Mouse (Mus musculus) forelimb bud, embryonic 11.5 days (tissue): Measurements from ENCODE around the gene Plekho2.

Source experiments
- DNase-seq: peaks from one replicate; pipeline ENCODE4 v3.0.0-alpha.2; 2012; ENCODE audit warnings: low read depth, low spot score

The Plekho2 gene

GRCm38 (mm10) chr9:65555001-65555405 lies 24.8 kb downstream of the Plekho2 start:
- DNase-seq = peak; percentile 34

DNA sequence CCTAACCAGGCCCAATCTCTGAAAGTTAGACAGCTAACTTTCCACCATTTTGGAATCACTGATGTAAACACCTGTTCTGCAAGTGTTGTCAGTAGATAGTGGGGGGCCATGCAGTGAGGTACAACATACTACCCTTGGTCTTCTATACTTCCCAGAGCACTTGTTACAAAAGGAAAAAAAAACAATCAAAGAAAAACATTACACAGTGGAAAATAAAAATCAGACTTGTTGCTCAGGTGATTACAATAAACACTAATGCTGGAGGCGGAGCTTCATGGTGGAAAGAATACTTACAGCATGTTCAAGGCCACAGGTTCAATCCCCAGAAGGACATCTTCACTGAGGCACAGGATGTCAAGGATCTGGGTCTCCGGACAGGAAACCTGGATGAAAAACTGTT lies 27.1 kb downstream of the Plekho2 start:
- DNase-seq = no peak

DNA sequence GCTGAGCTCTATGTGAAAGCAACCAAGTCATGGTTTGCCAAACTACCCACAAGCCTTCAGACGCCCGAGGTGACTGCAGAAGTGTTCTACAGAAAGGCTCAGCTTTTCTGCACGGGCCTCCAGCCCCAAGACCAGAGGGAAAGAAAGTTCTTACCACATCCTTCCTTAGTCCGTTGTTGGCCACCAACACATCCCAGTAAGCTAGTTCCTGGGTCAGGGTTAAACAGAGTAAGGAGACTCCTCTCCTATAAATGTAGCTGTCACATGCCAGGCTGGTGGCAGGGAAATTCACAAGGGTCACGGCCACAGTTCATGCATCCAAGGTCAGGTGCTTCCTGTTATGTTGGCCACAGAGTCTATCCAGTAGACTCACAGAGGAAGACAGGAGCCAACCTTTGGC lies 27.7 kb downstream of the Plekho2 start:
- DNase-seq = no peak

DNA sequence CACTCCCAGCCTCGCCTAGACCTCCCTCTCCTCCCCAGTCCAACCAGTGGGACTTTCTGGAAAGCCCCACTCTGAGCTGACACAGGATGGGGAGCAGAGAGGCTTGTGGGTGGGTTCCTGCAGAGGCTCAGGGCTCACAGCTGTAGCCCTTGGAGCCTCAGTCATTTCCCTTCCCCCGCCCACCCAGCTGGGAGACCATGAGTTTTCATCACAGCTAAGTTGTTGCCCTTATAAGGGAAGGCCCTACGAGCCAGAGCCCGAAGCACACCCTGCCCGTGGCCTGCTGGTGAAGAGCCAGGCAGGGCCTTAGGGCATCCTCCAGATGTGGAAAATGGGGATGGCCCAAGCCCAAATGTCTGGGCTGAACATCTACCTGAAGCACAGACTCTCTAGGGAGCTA lies 28.8 kb downstream of the Plekho2 start:
- peak; percentile 64 for DNase-seq

DNA sequence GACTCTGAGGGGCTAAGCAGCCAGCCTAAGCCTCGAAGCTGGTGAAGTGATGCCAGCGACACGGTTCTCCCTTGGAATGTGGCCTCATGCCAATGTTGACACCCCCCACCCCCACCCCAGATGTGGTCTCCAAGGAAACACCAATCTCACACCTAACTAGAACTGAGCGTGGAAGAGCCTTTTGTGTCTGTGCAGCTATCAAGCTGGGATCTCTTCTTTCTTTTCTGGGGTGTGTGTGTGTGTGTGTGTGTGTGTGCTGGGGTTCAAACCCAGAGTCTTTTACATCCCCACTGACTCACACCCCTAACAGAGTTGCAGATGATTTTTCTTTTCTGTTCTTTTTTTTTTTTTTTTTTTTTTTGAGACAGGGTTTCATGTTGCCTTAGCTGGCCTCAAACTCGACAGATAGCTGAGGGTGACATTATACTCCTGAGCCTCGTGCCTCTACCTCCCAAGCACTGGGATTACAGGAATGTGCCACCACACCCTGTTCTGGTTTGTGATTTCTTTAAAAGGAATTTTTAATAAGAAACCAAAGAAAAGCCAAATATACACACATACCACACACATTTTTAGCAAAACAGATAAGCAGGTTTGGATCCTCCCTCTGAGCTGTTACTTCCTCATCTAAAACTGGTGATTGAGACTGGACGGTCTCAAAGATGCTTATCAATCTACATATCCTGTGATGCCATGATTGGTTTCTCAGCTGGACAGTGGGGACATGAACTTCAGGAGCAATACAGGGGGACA lies 29.6 kb downstream of the Plekho2 start:
- no peak for DNase-seq

GRCm38 (mm10) chr9:65549643-65550042 lies 30.2 kb downstream of the Plekho2 start:
- no peak for DNase-seq

DNA sequence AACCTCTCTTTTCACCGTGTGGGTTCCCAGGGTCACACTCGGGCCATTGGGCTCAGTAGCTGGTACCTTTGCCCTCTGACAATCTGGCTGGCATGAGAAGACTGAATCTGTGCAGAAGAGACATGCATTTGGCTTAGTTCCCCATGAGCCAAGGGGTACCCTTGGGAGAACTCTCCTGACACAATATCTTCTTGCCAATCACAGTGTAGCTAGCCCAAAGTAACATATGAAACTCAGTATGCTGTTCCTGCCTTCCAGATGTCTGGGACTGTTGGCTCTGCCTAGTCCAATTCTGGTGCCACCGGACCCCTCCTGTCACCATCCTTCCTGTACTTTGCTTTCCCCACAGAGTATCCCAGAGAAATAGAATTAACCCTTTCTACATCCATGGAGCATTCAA lies 30.7 kb downstream of the Plekho2 start:
- no peak for DNase-seq

GRCm38 (mm10) chr9:65548311-65548710 lies 31.5 kb downstream of the Plekho2 start:
- no peak for DNase-seq

DNA sequence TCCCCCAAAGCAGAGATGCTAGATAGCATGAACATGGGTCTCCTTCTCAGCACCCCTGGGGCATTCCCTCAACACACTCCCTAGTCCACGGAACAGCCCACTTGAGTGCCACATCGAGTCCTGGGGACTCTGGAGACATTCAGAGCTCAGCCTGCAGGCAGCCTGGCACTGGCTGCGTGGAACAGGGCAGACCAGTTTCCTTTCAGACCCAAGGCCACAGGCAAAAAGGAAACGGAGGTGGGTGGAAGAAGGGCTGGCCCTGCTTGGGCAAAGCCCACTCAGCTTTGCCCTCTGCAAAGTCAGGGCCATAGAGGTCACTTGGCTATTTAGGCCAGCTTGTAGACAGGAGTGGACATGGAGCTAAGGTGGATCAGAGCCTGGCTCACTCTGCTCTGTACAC lies 32.0 kb downstream of the Plekho2 start:
- no peak for DNase-seq

DNA sequence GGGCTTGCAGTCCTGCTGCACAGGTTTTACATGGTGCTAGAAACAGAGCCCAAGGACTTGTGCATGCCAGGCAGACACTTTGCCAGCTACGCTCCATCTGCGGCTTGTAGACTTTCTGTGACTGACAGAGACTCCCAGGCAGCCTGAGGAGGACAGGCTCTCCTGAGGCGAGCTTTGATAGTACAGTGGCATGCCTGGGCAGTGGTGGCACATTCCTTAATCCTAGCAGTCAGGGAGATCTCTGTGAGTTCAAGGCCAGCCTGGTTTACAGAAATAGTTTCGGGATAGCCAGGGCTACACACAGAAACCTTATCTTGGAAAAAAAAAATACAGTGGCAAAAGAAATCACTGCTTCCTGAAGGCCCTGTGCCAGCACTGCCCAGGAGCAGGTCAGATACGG lies 32.7 kb downstream of the Plekho2 start:
- no peak for DNase-seq

DNA sequence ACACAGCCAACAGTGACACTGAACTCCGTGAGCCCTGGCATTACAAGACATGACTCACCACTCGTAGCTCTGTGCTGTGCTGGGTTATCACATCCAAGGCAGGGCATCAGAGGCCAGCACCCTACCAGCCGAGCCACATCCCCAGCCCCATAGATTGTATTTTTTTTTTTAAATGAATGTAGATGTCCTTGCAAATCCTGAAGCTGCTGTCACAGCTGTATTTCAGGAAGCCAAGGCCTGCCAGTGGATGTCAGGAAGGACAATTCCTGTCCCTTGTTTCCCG lies 33.5 kb downstream of the Plekho2 start:
- no peak for DNase-seq

GRCm38 (mm10) chr9:65545635-65546412 lies 34.0 kb downstream of the Plekho2 start:
- DNase-seq = no peak

- no peak for DNase-seq
Measured at GRCm38 (mm10) chr9:65542111-65542524, 37.7 kb downstream of the Plekho2 start.

DNA sequence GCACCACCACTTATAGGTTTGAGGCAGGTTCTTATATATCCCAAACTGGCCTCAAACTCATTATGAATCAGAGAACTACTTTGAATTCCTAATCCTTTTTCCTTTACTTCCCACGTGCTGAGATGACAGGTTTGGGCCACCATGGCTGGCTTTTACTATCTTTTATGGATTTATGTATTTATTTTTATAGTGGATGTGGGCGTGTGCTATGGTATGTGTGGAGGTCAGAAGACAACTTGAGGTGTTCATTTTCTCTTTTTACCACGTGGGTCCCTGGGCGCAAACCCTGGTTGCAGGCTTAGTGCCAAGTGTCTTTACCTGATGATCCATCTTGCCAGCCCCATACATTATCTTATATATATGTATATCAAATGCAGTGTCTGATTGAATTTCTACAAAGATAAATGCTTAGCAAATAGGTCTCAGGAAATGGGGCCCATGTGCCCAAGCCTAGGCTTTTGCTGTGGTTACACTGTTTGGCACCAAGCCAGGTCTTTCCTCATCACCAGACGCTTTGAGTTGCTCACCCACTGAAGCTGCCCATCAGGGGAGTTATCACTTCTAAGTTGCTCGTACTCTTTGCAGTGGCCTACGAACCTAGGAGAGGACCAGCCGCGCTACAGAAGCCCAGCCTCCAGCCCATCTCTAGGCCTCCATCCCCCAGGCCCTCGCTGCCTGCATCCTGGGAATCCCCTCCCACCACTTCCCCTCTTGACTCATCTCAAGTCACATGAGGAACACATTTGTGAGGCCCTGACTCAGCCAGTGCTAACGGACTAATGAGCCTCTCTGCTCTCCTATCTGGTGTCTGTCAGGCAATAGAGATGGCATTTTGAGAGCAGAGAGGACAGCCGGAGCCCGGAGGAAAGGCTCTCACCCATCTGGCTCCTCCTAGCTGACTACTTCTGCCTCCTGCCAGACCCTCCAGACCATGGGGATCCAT lies 38.4 kb downstream of the Plekho2 start:
- DNase-seq = no peak

GRCm38 (mm10) chr9:65539697-65540096 lies 40.1 kb downstream of the Plekho2 start:
- DNase-seq = no peak

DNA sequence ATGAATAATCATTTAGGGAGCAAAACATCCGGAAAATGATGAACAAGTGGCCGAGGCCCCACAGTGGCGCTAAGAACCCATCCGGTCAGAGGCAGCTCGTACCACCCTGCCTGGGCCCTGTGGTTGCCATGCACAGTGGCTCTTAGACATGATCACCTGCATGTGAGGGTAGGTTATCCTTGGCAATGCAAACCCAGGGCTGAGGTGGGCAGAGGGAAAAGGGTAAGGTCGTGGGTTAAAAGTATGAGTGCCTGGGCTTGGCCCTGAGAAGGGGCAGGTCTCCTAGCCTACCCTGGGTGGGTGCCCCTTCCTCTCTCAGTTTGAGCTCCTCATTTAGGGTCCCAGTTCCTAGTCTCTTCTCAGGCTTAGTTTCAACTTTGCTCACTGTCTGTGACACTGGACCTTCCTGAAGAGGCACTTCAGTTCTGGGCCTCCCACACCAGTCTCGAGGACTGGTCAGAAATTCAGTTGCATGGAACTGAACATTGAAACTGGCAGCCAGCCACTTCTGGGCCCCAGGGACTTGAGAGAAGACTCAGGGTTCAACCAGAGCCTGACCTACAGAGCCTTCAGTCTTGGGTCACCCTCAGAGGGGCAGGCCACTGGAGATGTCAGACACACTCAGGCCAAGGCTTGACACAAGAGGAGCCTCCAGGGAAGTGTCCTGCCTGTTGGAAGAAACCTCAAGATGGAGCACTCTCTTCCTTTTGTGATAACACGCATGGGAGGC lies 41.8 kb downstream of the Plekho2 start:
- DNase-seq = no peak

DNA sequence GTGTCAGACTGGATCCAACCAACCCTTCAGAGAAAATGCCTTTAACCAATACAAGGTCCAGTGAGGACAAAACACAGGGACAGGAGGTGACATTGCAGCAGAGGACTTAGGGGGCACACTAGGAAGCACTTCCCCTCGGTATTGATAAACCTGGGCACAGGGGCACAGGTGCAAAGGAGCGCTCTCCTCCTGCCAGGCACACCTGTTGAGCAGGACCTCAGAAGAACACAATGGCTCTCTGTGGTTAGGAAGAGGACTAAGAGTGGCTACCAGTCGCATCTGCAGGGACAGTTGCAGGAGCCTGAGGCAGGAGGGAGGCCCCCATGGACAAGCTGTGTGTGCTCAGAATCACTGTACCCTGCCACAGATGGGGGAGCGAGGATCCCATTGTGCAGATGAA lies 43.3 kb downstream of the Plekho2 start:
- DNase-seq = no peak

- DNase-seq = no peak
Measured at GRCm38 (mm10) chr9:65535789-65536469, 43.9 kb downstream of the Plekho2 start.

- no peak for DNase-seq
Measured at GRCm38 (mm10) chr9:65535191-65535722, 44.6 kb downstream of the Plekho2 start.

DNA sequence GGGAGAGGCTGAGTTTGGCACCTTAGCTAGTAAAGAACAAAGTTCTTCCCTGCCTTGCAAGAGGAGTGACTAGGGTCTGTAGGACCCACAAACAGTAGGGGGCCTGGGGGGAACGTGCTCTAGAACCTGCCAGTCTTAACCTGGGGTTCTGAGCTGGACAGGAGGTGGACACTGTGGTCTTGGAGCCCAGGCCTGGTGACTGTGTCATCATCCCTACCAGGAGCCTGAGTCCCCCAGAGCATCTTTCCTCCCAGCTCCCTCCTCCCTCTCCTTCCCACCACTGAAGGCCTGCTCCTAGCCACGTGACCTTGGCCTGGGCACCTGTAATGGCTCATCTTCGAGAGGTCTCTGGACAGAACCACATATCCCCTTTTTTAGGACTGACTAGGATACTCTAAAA lies 45.7 kb downstream of the Plekho2 start:
- no peak for DNase-seq

DNA sequence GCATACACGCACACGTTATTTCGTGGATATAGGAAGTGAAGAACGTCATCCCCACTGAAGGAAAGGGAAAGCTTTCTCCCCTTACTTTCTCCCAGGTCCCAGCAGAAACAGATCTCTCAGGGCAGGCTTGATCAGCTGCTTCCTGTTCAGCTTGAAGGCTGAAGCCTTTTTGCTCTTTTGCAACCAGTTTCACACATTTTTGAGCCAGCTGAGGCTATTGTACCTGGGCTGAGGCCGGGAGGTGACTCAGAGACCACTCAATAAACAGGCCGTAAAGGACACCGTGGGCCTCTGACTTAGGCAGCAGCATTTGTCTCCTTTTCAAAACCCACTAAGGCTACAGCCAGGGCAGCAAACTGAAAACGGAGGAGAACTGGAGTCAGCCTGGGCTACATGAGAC lies 46.9 kb downstream of the Plekho2 start:
- DNase-seq = no peak
